Mouse (Mus musculus) embryonic facial prominence, embryonic 13.5 days (tissue): ENCODE results near the gene Samd1. TPM values are rescaled to one million over a fixed set of nuclear protein-coding genes. Genes with fewer than 3 reads are reported as not detected.

Experiments used
- ATAC-seq: fragments of 200-750 bp; cut with Nextera tagmentation; 2 replicates; pipeline ENCODE4 v1.8.0; 2017; ENCODE audit warnings: low read depth; ENCODE audit not compliant: insufficient number of reproducible peaks, insufficient read depth, low FRiP score, low TSS enrichment
- H3K27ac ChIP-seq: fragments of 300-500 bp; sonication (generic); 2 replicates; pipeline ENCODE4 v1.5.1; 2015; ENCODE audit warnings: moderate library complexity, mild to moderate bottlenecking, inconsistent platforms
- H3K27me3 ChIP-seq: fragments of 300-500 bp; sonication (generic); 2 replicates; pipeline ENCODE4 v1.6.1; 2015; ENCODE audit warnings: mild to moderate bottlenecking, inconsistent platforms
- H3K36me3 ChIP-seq: fragments of 300-500 bp; sonication (generic); 2 replicates; pipeline ENCODE4 v1.6.1; 2015; ENCODE audit warnings: mild to moderate bottlenecking, inconsistent platforms
- H3K4me1 ChIP-seq: fragments of 300-500 bp; sonication (generic); 2 replicates; pipeline ENCODE4 v1.6.1; 2015; ENCODE audit warnings: inconsistent platforms
- H3K4me2 ChIP-seq: fragments of 300-500 bp; sonication (generic); 2 replicates; pipeline ENCODE4 v1.6.1; 2015; ENCODE audit warnings: moderate library complexity, mild to moderate bottlenecking, inconsistent platforms
- H3K4me3 ChIP-seq: fragments of 300-500 bp; sonication (generic); 2 replicates; pipeline ENCODE4 v1.5.1; 2015; ENCODE audit warnings: mild to moderate bottlenecking, inconsistent platforms
- H3K9ac ChIP-seq: fragments of 300-500 bp; sonication (generic); 2 replicates; pipeline ENCODE4 v1.6.1; 2015; ENCODE audit warnings: mild to moderate bottlenecking, inconsistent platforms
- H3K9me3 ChIP-seq: fragments of 300-500 bp; sonication (generic); 2 replicates; pipeline ENCODE4 v1.6.1; 2016; ENCODE audit warnings: inconsistent platforms
- WGBS: fragments of 180-500 bp; shearing (Covaris S2); methylation state at CpG from one replicate; pipeline ENCODE4 v1.1.7; 2015; ENCODE audit warnings: mixed read lengths; 5-methylcytosine and 5-hydroxymethylcytosine counted together
- polyA plus RNA-seq: library from polyadenylated mRNA; unstranded; fragments of >200 nt; fragmentation: Nextera tagmentation; extraction: Ambion mirVana; gene quantifications from 2 replicates; pipeline ENCODE4 v1.2.1, GENCODE M21; 2015

The Samd1 gene
- polyA plus RNA-seq: 14.5 and 15.8 TPM in 2 replicates

- Histone ChIP-seq H3K4me1 (peaks cover 36% of the 10 kb centered on the region), H3K27ac (peak within 1 kb of the TSS; percentile 99), H3K9me3 (no peaks in the 10 kb centered on the region), H3K9ac (peak within 1 kb of the TSS; percentile 90), H3K4me3 (peak within 1 kb of the TSS; percentile 82), H3K27me3 (0 out of 2 replicates have a peak, but pooled peaks cover 5% of the 10 kb centered on the region), H3K4me2 (peak within 1 kb of the TSS; percentile 86), H3K36me3 (peaks cover 42% of the 10 kb centered on the region)
- ATAC-seq: no peak
- under 1% methylated on average over 56 of the region's 112 CpGs for WGBS
Measured at GRCm38 (mm10) chr8:83997511-83998141, at the start of gene Samd1. Samd1 (plus strand) TSS chr8:83997672.

DNA sequence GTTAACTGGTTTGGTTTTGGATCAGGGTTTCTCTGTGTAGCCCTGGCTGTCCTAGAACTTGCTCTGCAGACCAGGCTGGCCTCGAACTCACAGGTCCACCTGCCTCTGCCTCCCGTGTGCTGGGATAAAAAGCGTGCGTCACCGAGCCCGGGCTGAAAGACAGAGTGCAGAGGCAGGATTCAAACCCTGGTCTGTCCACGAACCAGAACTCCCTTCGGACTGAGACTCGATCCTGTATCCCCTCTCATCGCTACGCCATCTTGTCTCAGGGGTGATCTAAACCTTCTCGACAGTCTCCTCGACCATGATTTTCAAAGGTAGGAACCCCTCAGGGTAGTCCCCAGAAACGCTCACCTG, 42.7 kb upstream of the Samd1 start:
- no peak for ATAC-seq
- peak overlapping the region; percentile 72 for H3K4me3 ChIP-seq
- peaks cover 17% of the 10 kb centered on the region for H3K4me1 ChIP-seq
- 1% methylated on average over 14 of the region's 14 CpGs for WGBS
- H3K36me3 ChIP-seq: no peaks in the 10 kb centered on the region
- H3K27ac ChIP-seq: peak overlapping the region; percentile 48; the same call in 1 of the 2 replicates
- H3K27me3 ChIP-seq: no peaks in the 10 kb centered on the region
- H3K9ac ChIP-seq: peak overlapping the region; percentile 65
- peak overlapping the region; percentile 96 for H3K4me2 ChIP-seq
- no peaks in the 10 kb centered on the region for H3K9me3 ChIP-seq

DNA sequence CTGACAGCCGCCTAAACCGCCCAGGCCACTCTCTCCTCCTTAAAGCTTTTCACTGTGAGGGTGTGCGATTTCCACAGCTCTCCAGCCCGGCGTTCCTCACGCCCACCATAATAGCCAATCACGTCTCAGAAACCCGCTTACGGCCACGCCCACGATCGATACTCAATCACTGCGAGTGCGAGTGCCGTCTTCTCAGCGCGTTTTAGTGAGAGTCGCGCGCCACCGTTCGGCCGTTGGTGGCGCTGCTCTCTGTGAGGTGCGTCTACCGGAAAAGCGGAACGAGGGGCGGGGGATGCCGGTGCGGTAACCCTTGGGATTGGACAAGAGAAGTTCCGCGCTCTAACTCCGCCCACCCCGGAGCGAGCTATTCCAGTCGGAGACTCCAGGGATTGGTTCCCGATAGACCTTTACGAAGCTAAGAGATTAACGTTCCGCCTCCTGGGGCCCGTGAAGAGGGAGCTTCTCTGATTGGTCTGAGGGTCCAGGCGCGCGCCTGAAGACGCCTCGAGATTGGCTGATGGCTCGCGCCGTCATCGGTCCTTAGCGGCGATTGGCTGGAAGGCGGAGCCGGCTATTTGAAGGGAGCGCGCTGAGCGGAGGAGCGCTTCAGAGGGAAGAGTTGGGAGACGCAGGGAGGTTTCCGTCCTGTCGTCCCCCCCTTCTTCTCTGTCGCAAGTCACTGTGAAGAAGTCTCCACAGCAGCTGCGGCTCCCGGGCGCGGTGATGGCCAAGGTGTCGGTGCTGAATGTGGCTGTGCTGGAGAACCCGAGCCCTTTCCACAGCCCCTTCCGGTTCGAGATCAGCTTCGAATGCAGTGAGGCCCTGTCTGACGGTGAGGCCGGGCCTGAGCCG, 42.1 kb upstream of the Samd1 start, which contains the start of the genes Gm10644 and Asf1b:
Gene Gm10644 (minus strand): TSS at position 100 of the 852 bp plus-strand sequence.
Gene Asf1b (plus strand): TSS at position 402 of the 852 bp plus-strand sequence.
- WGBS: under 1% methylated on average over 75 of the region's 75 CpGs
- Histone ChIP-seq H3K36me3 (no peaks in the 10 kb centered on the region), H3K27me3 (no peaks in the 10 kb centered on the region), H3K4me1 (peaks cover 17% of the 10 kb centered on the region), H3K9ac (peak within 1 kb of the TSS; percentile 73), H3K27ac (peak within 1 kb of the TSS; percentile 48; the same call in 1 of the 2 replicates), H3K9me3 (no peaks in the 10 kb centered on the region), H3K4me2 (peak within 1 kb of the TSS; percentile 96), H3K4me3 (peak within 1 kb of the TSS; percentile 72)
- ATAC-seq: peak; percentile 99

DNA sequence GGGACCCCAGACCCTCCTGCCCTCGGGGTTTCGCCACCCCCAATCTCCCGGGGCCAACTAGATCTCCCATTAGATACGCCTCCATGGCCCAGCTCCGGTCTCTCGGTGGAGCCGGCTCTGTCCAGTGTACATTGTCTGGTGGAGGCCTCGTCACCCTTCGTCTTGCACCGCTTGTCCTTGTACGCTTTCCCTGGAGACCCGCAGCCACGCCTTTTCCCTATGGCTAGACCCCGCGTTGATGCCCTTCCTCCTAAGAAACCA, 41.6 kb upstream of the Samd1 start:
- under 1% methylated on average over 15 of the region's 15 CpGs for WGBS

GRCm38 (mm10) chr8:83956789-83957188, 40.7 kb upstream of the Samd1 start:
- Histone ChIP-seq H3K9ac (peak overlapping the region; percentile 49; the same call in 1 of the 2 replicates), H3K4me1 (peaks cover 17% of the 10 kb centered on the region), H3K4me2 (peak overlapping the region; percentile 96), H3K4me3 (peak overlapping the region; percentile 72; the same call in 1 of the 2 replicates), H3K27ac (no peak overlapping the region), H3K27me3 (no peaks in the 10 kb centered on the region), H3K36me3 (no peaks in the 10 kb centered on the region), H3K9me3 (no peaks in the 10 kb centered on the region)
- WGBS: 36% methylated on average over 1 of the region's 1 CpGs
- ATAC-seq: no peak

More for the DNA sequence above, 41.6 kb upstream of the Samd1 start:
- 0 out of 2 replicates have a peak overlapping the region, but pooled peaks have one; percentile 7 for H3K27ac ChIP-seq
- peak overlapping the region; percentile 72 for H3K4me3 ChIP-seq
- H3K36me3 ChIP-seq: no peaks in the 10 kb centered on the region
- H3K27me3 ChIP-seq: no peaks in the 10 kb centered on the region
- H3K4me1 ChIP-seq: peaks cover 17% of the 10 kb centered on the region
- ATAC-seq: no peak
- H3K4me2 ChIP-seq: peak overlapping the region; percentile 96
- H3K9ac ChIP-seq: peak overlapping the region; percentile 73
- H3K9me3 ChIP-seq: no peaks in the 10 kb centered on the region

DNA sequence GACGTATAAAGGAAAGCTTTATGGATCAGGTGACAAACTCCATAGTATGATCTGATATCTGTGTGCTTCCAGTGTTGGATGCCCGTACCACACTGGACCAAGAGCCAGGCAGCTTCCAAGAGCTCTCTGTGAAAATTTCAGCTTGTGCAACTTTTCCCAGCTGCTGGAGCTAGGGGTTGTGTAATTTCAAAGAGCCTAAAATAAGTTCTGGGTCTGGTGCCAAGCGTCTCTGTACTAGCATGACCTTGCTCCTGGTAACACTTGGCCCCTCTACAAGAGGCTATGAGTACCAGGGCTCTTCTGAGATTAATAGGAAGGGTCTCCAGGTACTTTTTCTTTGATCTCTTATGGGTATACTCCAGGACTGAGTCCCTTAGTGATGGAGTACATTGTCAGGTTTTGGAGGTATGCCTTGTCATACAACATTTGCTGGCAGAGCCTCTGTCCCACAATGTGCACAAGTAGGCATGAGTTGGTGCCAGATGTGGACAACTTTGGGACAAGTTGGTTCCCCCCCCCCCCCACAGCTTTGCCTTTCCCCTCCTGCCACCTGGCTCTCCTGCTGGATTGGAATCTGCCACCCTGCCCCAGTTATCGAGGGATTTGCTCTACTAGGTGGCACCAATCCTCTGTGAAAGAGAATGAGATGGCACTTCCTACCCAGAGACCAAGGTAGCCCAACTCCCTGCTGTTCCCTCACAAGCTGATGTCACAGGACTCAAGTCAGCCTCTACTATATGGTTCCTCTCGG, 33.3 kb upstream of the Samd1 start:
- no peaks in the 10 kb centered on the region for H3K4me1 ChIP-seq
- H3K4me2 ChIP-seq: no peak overlapping the region
- no peaks in the 10 kb centered on the region for H3K27me3 ChIP-seq
- H3K27ac ChIP-seq: no peak overlapping the region
- no peak overlapping the region for H3K9ac ChIP-seq
- peaks cover 30% of the 10 kb centered on the region for H3K36me3 ChIP-seq
- 92% methylated on average over 5 of the region's 5 CpGs for WGBS
- H3K9me3 ChIP-seq: no peaks in the 10 kb centered on the region
- ATAC-seq: no peak
- no peak overlapping the region for H3K4me3 ChIP-seq

GRCm38 (mm10) chr8:83967701-83968100, 29.8 kb upstream of the Samd1 start:
- Histone ChIP-seq H3K27ac (no peak overlapping the region), H3K4me3 (no peak overlapping the region), H3K4me2 (no peak overlapping the region), H3K36me3 (peaks cover 37% of the 10 kb centered on the region), H3K9ac (no peak overlapping the region), H3K9me3 (no peaks in the 10 kb centered on the region), H3K27me3 (no peaks in the 10 kb centered on the region), H3K4me1 (peaks cover 7% of the 10 kb centered on the region)
- ATAC-seq: no peak
- WGBS: 95% methylated on average over 7 of the region's 7 CpGs

- 90% methylated on average over 4 of the region's 4 CpGs for WGBS
Measured at GRCm38 (mm10) chr8:83971121-83971520, 26.4 kb upstream of the Samd1 start.

DNA sequence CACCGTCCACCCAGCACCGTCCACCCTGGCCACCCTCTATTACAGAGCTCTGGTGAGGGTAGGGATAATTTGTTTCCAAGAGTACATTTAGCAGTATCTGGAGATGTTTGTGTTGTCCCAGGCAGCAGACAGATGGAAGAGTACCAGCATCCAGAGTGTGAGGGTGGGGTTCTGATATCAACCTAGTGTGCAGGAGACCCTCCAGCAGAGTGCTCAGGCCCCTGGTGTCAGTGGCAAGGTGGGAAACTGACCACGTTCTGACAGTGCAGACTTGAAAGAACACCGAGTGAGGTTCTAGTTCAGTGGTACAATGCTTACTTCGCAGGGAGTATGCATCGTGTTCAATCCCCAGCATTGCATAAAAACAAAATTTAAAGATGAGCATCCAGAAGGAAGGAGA, 25.8 kb upstream of the Samd1 start:
- Histone ChIP-seq H3K4me3 (peak overlapping the region; percentile 90; the same call in 1 of the 2 replicates), H3K4me2 (peak overlapping the region; percentile 83), H3K27ac (no peak overlapping the region), H3K36me3 (peaks cover 28% of the 10 kb centered on the region), H3K27me3 (no peaks in the 10 kb centered on the region), H3K4me1 (peaks cover 24% of the 10 kb centered on the region), H3K9ac (peak overlapping the region; percentile 80; the same call in 1 of the 2 replicates), H3K9me3 (no peaks in the 10 kb centered on the region)
- WGBS: 83% methylated on average over 6 of the region's 6 CpGs
- ATAC-seq: no peak

More at GRCm38 (mm10) chr8:83971121-83971520, 26.4 kb upstream of the Samd1 start:
- Histone ChIP-seq H3K4me2 (no peak overlapping the region), H3K36me3 (peaks cover 28% of the 10 kb centered on the region), H3K27ac (no peak overlapping the region), H3K27me3 (no peaks in the 10 kb centered on the region), H3K9ac (no peak overlapping the region), H3K4me1 (peaks cover 20% of the 10 kb centered on the region), H3K9me3 (no peaks in the 10 kb centered on the region), H3K4me3 (no peak overlapping the region)
- no peak for ATAC-seq

GRCm38 (mm10) chr8:83972150-83973120, 25.0 kb upstream of the Samd1 start, which contains the start of gene Prkaca:
Prkaca (plus strand) TSS chr8:83972993.
- Histone ChIP-seq H3K4me3 (peak within 1 kb of the TSS; percentile 90), H3K27ac (peak within 1 kb of the TSS; percentile 74), H3K9ac (peak within 1 kb of the TSS; percentile 93), H3K4me1 (peaks cover 32% of the 10 kb centered on the region), H3K9me3 (no peaks in the 10 kb centered on the region), H3K27me3 (no peaks in the 10 kb centered on the region), H3K4me2 (peak within 1 kb of the TSS; percentile 96), H3K36me3 (peaks cover 24% of the 10 kb centered on the region)
- ATAC-seq: peak; percentile 99
- WGBS: under 1% methylated on average over 80 of the region's 94 CpGs
